Mouse (Mus musculus) NIH3T3 (cell line): ENCODE measurements around the gene Ppp2r5d.

Experiments used
- DNase-seq: peaks from one replicate; pipeline ENCODE4 v3.0.0-alpha.2; 2012; ENCODE audit warnings: low read depth

Ppp2r5d gene

DNA sequence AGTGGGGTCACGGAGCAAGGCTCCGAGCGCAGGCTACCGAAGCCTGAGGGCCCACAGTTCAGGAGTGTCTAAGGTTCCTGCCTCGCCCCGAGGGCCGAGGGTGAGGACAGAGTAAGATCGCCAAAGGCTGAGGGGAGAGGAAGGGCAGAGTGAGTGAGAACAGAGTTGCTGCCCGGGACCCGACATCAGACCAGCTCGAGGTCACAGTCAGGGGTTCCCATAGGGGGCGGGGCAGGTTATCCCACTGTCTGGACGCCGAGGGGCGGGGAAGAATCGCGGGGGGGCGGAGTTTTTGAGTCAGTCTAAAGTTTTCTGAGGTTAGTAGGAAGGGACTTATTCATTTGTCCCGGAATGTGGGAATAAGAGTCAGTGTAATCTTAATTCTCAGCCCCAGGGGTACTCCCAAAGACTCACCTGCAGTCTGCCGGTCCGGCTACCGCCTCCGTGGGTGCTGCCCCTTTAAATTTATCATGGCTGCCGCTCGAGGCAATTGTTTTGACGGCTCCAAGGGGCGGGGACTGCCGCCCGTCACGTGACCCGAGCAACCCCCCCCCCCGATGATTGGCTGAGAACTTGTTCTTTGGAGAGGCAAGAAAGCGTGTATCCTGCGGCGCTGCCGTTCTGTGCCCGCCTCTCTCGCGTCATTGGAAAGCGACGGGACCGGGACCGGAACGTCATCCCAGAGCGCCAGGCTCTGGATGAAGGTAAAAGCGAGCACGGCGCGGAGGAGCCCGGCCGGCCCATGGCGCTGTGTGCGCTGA lies 59.2 kb downstream of the Ppp2r5d start, which contains the start of the genes Klc4 and Mrpl2:
Gene Klc4 (minus strand): TSS at position 462 of the 761 bp plus-strand sequence.
Gene Mrpl2 (plus strand): TSS at position 669 of the 761 bp plus-strand sequence.
- DNase-seq: peak; percentile 99

DNA sequence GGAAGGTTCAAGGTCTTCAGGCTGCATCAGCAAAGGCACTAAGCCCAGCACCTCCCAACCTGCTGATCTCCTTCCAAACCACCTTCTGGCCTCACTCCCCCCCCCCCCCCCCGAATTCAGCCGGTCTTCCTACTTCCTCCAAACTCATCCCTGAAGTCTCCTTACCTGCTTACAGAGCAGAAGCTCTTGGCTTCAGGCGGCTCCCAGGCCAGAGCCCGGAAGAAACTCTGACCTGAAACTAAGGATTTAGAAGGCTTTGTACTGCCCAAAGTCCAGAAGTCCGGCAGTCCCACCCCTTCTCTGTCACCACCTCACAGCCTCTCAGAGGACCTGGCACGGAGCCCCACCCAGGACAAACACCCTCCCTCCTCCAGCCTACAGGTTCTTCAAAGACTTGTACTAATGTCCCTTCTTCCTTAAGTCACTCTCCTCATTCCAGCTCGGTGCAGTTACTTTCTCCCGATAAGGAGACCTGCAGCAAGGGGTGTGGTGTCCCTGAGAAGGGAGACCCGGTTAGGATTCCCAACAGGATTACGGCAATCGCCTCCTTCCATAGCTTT lies 59.9 kb downstream of the Ppp2r5d start:
- peak; percentile 58 for DNase-seq

DNA sequence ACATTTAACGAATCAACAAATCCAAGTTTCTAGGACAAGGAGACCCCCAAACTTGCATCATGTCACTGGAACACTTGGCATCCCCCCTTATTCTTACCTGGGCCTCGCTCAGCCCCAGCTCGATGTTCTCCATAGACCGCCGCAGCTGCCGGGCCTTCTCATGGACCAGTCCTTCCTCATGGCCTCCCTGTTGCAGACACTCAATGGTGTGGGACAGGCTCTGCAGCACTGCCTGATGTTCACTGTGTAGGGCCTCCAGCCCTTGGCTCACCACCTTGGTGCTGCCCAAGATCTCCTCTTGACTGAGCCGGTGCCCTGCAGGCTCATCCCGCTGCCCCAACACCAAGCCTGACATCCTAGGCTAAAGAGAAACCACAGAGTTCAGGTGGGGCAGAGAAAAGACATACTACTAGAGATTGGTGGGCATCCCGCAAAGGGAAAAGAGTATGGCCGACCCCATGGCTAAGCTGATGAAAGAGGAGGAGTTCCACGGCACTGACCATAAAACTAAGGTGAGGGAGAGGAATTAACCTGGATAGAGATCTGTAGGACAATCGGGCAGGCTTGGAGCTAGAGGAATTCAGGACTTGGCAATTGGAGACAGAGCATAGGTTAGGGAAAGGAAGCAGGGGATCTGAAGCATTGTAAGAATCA lies 60.6 kb downstream of the Ppp2r5d start:
- no peak for DNase-seq

DNA sequence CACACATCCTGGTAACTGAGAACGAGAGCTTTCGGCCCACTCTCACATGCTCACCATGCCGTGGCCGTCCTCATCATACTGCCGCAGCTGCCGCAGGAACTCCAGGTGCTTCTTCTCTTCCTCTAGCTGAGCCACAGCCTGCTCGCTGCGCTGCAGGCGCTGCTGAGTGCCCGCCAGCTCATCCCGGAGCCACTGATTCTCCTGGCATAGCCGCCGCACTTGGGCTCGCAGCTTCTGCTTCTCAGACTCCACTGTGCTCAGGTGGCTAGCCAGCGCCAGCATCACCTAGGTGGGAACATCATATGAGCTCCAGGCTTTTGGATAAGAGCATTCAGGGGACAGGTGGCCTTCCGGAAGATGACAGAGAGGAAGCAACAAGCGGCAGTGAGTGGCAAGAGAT lies 62.9 kb downstream of the Ppp2r5d start:
- DNase-seq: no peak

DNA sequence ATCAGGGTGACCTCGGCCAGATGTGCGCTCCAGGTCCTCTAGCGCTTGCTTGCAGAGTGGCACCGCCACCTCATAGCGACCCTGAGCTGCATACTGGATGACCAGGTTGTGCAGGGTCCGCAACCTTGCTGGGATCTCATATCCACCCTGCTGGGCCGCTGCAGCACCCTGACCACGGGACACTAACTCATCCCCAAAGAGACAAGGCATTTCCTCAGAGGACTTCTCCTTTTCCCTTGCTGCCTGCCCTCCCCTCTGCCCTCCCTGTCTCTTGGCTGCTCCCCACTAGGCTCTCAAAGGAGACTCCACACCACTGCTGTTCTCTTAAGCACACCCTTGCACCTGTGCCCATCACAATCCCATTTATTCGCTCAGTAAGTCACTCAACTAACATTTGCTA lies 65.0 kb downstream of the Ppp2r5d start:
- DNase-seq: no peak

DNA sequence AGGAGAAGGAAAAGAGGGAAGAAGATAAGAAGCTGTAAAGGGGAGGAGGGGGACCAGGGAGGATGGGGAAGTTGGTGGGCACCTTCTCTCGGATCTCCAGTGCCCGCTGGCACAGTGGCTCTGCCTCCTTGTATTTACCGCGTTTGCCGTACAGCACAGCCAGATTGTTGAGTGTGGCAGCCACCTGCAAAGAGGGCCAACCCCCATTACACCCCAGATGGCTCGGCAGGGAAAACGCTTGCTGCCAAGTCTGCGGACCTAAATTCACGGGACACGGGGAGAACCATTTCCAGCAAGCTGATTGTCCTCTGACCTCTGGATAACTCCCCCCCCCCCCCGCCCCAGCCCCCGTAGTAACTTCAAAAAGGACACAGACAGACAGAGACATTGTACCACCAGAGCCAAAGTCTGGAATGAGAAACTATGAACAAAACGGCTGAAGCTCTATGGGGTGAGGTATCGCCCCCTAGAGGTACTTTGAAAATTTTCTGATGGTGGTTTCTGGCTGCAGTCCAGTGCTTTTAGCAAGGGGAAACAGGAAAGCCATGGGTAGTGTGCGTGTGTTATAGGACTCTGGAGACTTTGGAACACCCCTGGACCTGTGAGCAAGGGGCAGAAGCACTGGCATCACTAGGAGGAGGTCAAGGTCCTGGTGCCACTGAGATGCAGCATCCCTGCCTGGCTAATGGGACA lies 67.9 kb downstream of the Ppp2r5d start:
- DNase-seq: peak; percentile 93
